Mouse (Mus musculus) kidney, embryonic 15.5 days (tissue): ENCODE results near the gene Lrp1. TPM values are rescaled to one million over a fixed set of nuclear protein-coding genes. Genes with fewer than 3 reads are reported as not detected.

ENCODE experiments used
- ATAC-seq: fragments of 200-750 bp; cut with Nextera tagmentation; replicated peaks from 2 replicates; pipeline ENCODE4 v1.8.0; 2017; ENCODE audit warnings: moderate TSS enrichment; ENCODE audit not compliant: low FRiP score
- H3K27ac ChIP-seq: fragments of 300-500 bp; sonication (generic); 2 replicates; pipeline ENCODE4 v1.5.1; 2015; ENCODE audit warnings: mild to moderate bottlenecking, inconsistent platforms
- H3K27me3 ChIP-seq: fragments of 300-500 bp; sonication (generic); 2 replicates; pipeline ENCODE4 v1.6.1; 2015; ENCODE audit warnings: inconsistent platforms
- H3K36me3 ChIP-seq: fragments of 300-500 bp; sonication (generic); 2 replicates; pipeline ENCODE4 v1.6.1; 2015; ENCODE audit warnings: inconsistent platforms
- H3K4me1 ChIP-seq: fragments of 300-500 bp; sonication (generic); 2 replicates; pipeline ENCODE4 v1.6.1; 2015; ENCODE audit warnings: inconsistent platforms
- H3K4me2 ChIP-seq: fragments of 300-500 bp; sonication (generic); 2 replicates; pipeline ENCODE4 v1.6.1; 2015; ENCODE audit warnings: moderate library complexity, mild to moderate bottlenecking, inconsistent platforms
- H3K4me3 ChIP-seq: fragments of 300-500 bp; sonication (generic); replicated peaks from 2 replicates; pipeline ENCODE4 v1.5.1; 2015; ENCODE audit warnings: mild to moderate bottlenecking, inconsistent platforms
- H3K9ac ChIP-seq: fragments of 300-500 bp; sonication (generic); 2 replicates; pipeline ENCODE4 v1.6.1; 2015; ENCODE audit warnings: mild to moderate bottlenecking, inconsistent platforms
- H3K9me3 ChIP-seq: fragments of 300-500 bp; sonication (generic); replicated peaks from 2 replicates; pipeline ENCODE4 v1.6.1; 2016; ENCODE audit warnings: inconsistent platforms
- WGBS: fragments of 180-500 bp; shearing (Covaris S2); methylation state at CpG from one replicate; pipeline ENCODE4 v1.1.7; 2015; ENCODE audit warnings: mixed read lengths; 5-methylcytosine and 5-hydroxymethylcytosine counted together
- polyA plus RNA-seq: library from polyadenylated mRNA; unstranded; fragments of >200 nt; fragmentation: Nextera tagmentation; extraction: Ambion mirVana; gene quantifications from 2 replicates; pipeline ENCODE4 v1.2.1, GENCODE M21; 2015

The Lrp1 gene
- polyA plus RNA-seq, 1 experiment from 2014 or later = 65.0 TPM

GRCm38 (mm10) chr10:127534929-127535384, 86.0 kb downstream of the Lrp1 start:
- peaks cover 37% of the 10 kb centered on the region for H3K4me1 ChIP-seq
- no peaks in the 10 kb centered on the region for H3K9me3 ChIP-seq
- ATAC-seq = no peak; the same call in 1 of the 2 replicates
- peaks cover 73% of the 10 kb centered on the region for H3K27me3 ChIP-seq
- H3K36me3 ChIP-seq = peaks cover 15% of the 10 kb centered on the region
- H3K27ac ChIP-seq = no peak overlapping the region
- peak overlapping the region; percentile 47 for H3K4me3 ChIP-seq
- 1% methylated on average over 30 of the region's 30 CpGs for WGBS
- peak overlapping the region; percentile 87 for H3K4me2 ChIP-seq
- peak overlapping the region; percentile 29; the same call in 1 of the 2 replicates for H3K9ac ChIP-seq

- peak within 1 kb of the TSS; percentile 87 for H3K4me2 ChIP-seq
- H3K9ac ChIP-seq = peak within 1 kb of the TSS; percentile 29; the same call in 1 of the 2 replicates
- peaks cover 80% of the 10 kb centered on the region for H3K27me3 ChIP-seq
- H3K9me3 ChIP-seq = no peaks in the 10 kb centered on the region
- WGBS = under 1% methylated on average over 57 of the region's 78 CpGs
- peak within 1 kb of the TSS; percentile 47 for H3K4me3 ChIP-seq
- peak; percentile 33 for ATAC-seq
- no peak within 1 kb of the TSS for H3K27ac ChIP-seq
- peaks cover 39% of the 10 kb centered on the region for H3K4me1 ChIP-seq
- H3K36me3 ChIP-seq = peaks cover 11% of the 10 kb centered on the region
These were observed 86.7 kb downstream of the Lrp1 start, which contains the start of gene Nxph4 for GRCm38 (mm10) chr10:127534036-127534928. Nxph4 (minus strand) TSS chr10:127534559.

- H3K4me1 ChIP-seq = peaks cover 62% of the 10 kb centered on the region
- no peak overlapping the region for H3K9ac ChIP-seq
- no peak overlapping the region for H3K4me2 ChIP-seq
- ATAC-seq = no peak
- no peaks in the 10 kb centered on the region for H3K36me3 ChIP-seq
- no peak overlapping the region for H3K27ac ChIP-seq
- no peaks in the 10 kb centered on the region for H3K9me3 ChIP-seq
- H3K27me3 ChIP-seq = peaks cover 100% of the 10 kb centered on the region
- 5% methylated on average over 4 of the region's 4 CpGs for WGBS
- H3K4me3 ChIP-seq = no peak overlapping the region
These were observed 89.4 kb downstream of the Lrp1 start for GRCm38 (mm10) chr10:127531548-127531947.

- Histone ChIP-seq H3K9me3 (no peaks in the 10 kb centered on the region), H3K9ac (no peak overlapping the region), H3K4me1 (peaks cover 68% of the 10 kb centered on the region), H3K4me2 (peak overlapping the region; percentile 43), H3K4me3 (0 out of 2 replicates have a peak overlapping the region, but pooled peaks have one; percentile 15), H3K36me3 (no peaks in the 10 kb centered on the region), H3K27ac (no peak overlapping the region), H3K27me3 (peaks cover 100% of the 10 kb centered on the region)
- WGBS = 1% methylated on average over 22 of the region's 25 CpGs
- no peak for ATAC-seq
These were observed 90.0 kb downstream of the Lrp1 start for GRCm38 (mm10) chr10:127530945-127531344.

- ATAC-seq = 0 out of 2 replicates have a peak, but pooled peaks have one; percentile 9
- WGBS = 2% methylated on average over 17 of the region's 17 CpGs
These were observed 93.5 kb downstream of the Lrp1 start for GRCm38 (mm10) chr10:127527481-127527880.

GRCm38 (mm10) chr10:127526681-127527080, 94.3 kb downstream of the Lrp1 start:
- H3K9ac ChIP-seq = no peak overlapping the region
- ATAC-seq = peak; percentile 22; the same call in 1 of the 2 replicates

More at GRCm38 (mm10) chr10:127527481-127527880, 93.5 kb downstream of the Lrp1 start:
- peaks cover 60% of the 10 kb centered on the region for H3K4me1 ChIP-seq
- H3K9ac ChIP-seq = no peak overlapping the region
- peaks cover 98% of the 10 kb centered on the region for H3K27me3 ChIP-seq
- H3K9me3 ChIP-seq = no peaks in the 10 kb centered on the region
- H3K4me3 ChIP-seq = no peak overlapping the region
- no peak overlapping the region for H3K27ac ChIP-seq
- no peaks in the 10 kb centered on the region for H3K36me3 ChIP-seq
- H3K4me2 ChIP-seq = no peak overlapping the region

GRCm38 (mm10) chr10:127526048-127526447, 94.9 kb downstream of the Lrp1 start:
- H3K4me3 ChIP-seq = peak overlapping the region; percentile 32
- H3K9ac ChIP-seq = no peak overlapping the region
- peaks cover 83% of the 10 kb centered on the region for H3K27me3 ChIP-seq
- H3K4me1 ChIP-seq = peaks cover 65% of the 10 kb centered on the region
- peak overlapping the region; percentile 56 for H3K4me2 ChIP-seq
- 1% methylated on average over 26 of the region's 26 CpGs for WGBS
- no peak for ATAC-seq
- no peak overlapping the region for H3K27ac ChIP-seq
- H3K36me3 ChIP-seq = no peaks in the 10 kb centered on the region
- no peaks in the 10 kb centered on the region for H3K9me3 ChIP-seq

More at GRCm38 (mm10) chr10:127526681-127527080, 94.3 kb downstream of the Lrp1 start:
- no peak overlapping the region for H3K27ac ChIP-seq
- peak overlapping the region; percentile 56 for H3K4me2 ChIP-seq
- H3K9me3 ChIP-seq = no peaks in the 10 kb centered on the region
- no peaks in the 10 kb centered on the region for H3K36me3 ChIP-seq
- H3K4me3 ChIP-seq = peak overlapping the region; percentile 32
- under 1% methylated on average over 26 of the region's 26 CpGs for WGBS
- peaks cover 64% of the 10 kb centered on the region for H3K4me1 ChIP-seq
- peaks cover 90% of the 10 kb centered on the region for H3K27me3 ChIP-seq

- H3K36me3 ChIP-seq = peaks cover 9% of the 10 kb centered on the region
- H3K4me2 ChIP-seq = no peak overlapping the region
- peaks cover 70% of the 10 kb centered on the region for H3K27me3 ChIP-seq
- H3K4me1 ChIP-seq = peaks cover 72% of the 10 kb centered on the region
- ATAC-seq = no peak
- no peaks in the 10 kb centered on the region for H3K9me3 ChIP-seq
- 4% methylated on average over 22 of the region's 23 CpGs for WGBS
- peak overlapping the region; percentile 4; the same call in 1 of the 2 replicates for H3K4me3 ChIP-seq
- H3K9ac ChIP-seq = no peak overlapping the region
- H3K27ac ChIP-seq = no peak overlapping the region
These were observed 96.2 kb downstream of the Lrp1 start for GRCm38 (mm10) chr10:127524646-127525255.

DNA sequence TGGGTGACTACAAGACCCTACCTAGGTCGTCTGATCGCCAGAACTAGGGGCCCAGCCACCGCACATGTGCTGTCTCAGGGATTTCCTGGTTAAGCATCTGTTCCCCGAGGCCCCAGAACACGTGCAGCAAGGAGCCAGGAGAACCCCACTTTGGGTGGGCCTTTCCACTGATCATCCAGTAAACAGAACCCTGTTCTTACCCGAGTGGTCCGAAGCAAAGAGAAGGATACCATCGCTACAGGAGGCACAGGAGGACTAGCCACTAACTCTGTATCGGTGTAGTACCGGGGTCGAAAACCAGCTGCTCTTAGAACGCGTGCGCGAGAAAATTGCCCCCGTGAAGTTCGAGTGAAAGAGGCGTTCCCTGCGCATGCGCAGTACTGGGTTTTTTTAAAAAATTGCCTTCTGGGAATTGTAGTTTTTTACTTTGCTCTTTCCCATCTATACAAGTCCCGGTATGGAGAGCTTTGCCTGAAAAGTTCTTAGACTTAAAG, 98.8 kb downstream of the Lrp1 start, which contains the start of gene Shmt2:
Gene Shmt2 (minus strand): TSS at position 357 of the 494 bp plus-strand sequence.
- Histone ChIP-seq H3K27ac (no peak within 1 kb of the TSS), H3K4me1 (peaks cover 58% of the 10 kb centered on the region), H3K4me3 (peak within 1 kb of the TSS; percentile 57), H3K9me3 (no peaks in the 10 kb centered on the region), H3K4me2 (peak within 1 kb of the TSS; percentile 85), H3K9ac (peak within 1 kb of the TSS; percentile 43), H3K36me3 (peaks cover 34% of the 10 kb centered on the region), H3K27me3 (peaks cover 61% of the 10 kb centered on the region)
- ATAC-seq = peak; percentile 45; the same call in 1 of the 2 replicates
- WGBS = 0% methylated on average over 21 of the region's 21 CpGs

- no peaks in the 10 kb centered on the region for H3K9me3 ChIP-seq
- H3K27ac ChIP-seq = no peak overlapping the region
- H3K9ac ChIP-seq = peak overlapping the region; percentile 43
- H3K4me1 ChIP-seq = peaks cover 58% of the 10 kb centered on the region
- peak overlapping the region; percentile 85 for H3K4me2 ChIP-seq
- 10% methylated on average over 12 of the region's 12 CpGs for WGBS
- 0 out of 2 replicates have a peak, but pooled peaks have one; percentile 0 for ATAC-seq
- H3K27me3 ChIP-seq = peaks cover 58% of the 10 kb centered on the region
- peak overlapping the region; percentile 57 for H3K4me3 ChIP-seq
- peaks cover 34% of the 10 kb centered on the region for H3K36me3 ChIP-seq
These were observed 99.3 kb downstream of the Lrp1 start for GRCm38 (mm10) chr10:127521611-127522080.

DNA sequence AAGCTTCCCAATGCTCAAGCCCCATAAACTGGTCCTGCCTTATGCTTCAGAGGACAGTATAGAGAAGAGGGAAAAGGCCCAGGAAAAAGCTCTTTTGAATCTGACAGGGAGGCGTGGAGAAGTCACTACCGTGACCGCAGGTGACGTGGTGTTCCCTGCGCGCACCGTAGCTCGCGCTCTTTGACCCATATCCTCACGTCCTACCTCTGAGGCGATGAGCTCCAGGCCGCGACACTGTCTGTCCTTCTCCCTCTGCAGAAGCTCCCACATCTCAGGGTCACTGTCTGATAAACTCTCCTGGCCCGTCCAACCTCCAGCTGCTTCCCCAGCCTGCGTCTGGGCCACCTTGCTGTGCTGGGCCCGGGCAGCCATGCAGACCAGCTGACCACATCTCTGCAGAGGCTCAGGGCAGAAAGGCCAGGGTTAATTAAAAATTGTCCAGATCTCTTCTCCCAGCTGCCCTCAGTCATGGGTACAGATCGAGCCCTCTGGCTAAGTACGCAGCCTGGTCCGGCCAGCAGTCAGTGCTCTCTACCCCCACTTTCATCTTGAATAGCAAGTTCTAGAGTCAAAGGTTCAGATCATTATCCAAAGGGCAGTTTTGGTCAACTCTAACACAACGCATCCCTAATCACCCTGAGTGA, 100.1 kb downstream of the Lrp1 start:
- H3K27ac ChIP-seq = 0 out of 2 replicates have a peak overlapping the region, but pooled peaks have one; percentile 41
- no peak for ATAC-seq
- WGBS = 51% methylated on average over 20 of the region's 20 CpGs
- no peaks in the 10 kb centered on the region for H3K9me3 ChIP-seq
- peak overlapping the region; percentile 57 for H3K4me3 ChIP-seq
- no peak overlapping the region for H3K9ac ChIP-seq
- peaks cover 58% of the 10 kb centered on the region for H3K4me1 ChIP-seq
- H3K27me3 ChIP-seq = peaks cover 55% of the 10 kb centered on the region
- H3K36me3 ChIP-seq = peaks cover 34% of the 10 kb centered on the region
- peak overlapping the region; percentile 85 for H3K4me2 ChIP-seq
